Mouse (Mus musculus): ENCODE results near the gene Zmat5. TPM values are rescaled to one million over a fixed set of nuclear protein-coding genes. Genes with fewer than 3 reads are reported as not detected.

The Zmat5 gene
- polyA plus RNA-seq (2014; fragmentation: Nextera tagmentation; extraction: Ambion mirVana), result 80.8 and 82.6 TPM in 2 replicates

- 0 out of 2 replicates have a peak, but pooled peaks cover 2% of the 10 kb centered on the region for H3K36me3 ChIP-seq (ENCODE audit: control insufficient read depth, insufficient read depth, low read length)
- WGBS, result under 1% methylated on average over 47 of the region's 47 CpGs
- peak; percentile 94 for DNase-seq (ENCODE audit: low spot score)
- H3K4me1 ChIP-seq (replicated peaks; ENCODE audit: control insufficient read depth, insufficient read depth, low read length), result 0 out of 2 replicates have a peak, but pooled peaks cover 4% of the 10 kb centered on the region
- H3K9me3 ChIP-seq (ENCODE audit: control insufficient read depth, low read length), result no peaks in the 10 kb centered on the region
- H3K27me3 ChIP-seq (ENCODE audit: control insufficient read depth, insufficient read depth, low read length), result no peaks in the 10 kb centered on the region
- peak within 1 kb of the TSS; percentile 81 for H3K4me2 ChIP-seq (replicated peaks; ENCODE audit: low read depth, low read length)
- peak; percentile 98 for ATAC-seq (ENCODE audit: low FRiP score)
- H3K9ac ChIP-seq (ENCODE audit: low read depth, low read length), result peak within 1 kb of the TSS; percentile 82
- H3K27ac ChIP-seq (ENCODE audit: low read depth, low read length), result no peak within 1 kb of the TSS
- H3K4me3 ChIP-seq (ENCODE audit: low read depth, low read length), result peak within 1 kb of the TSS; percentile 77
These were observed at the start of gene Zmat5, which contains the start of gene Uqcr10 for GRCm38 (mm10) chr11:4704072-4704964. TSS of gene Zmat5 (plus strand) at chr11:4704678. TSS of gene Uqcr10 (minus strand) at chr11:4704342.

GRCm38 (mm10) chr11:4659818-4660217 is 44.7 kb upstream of the Zmat5 start:
- no peaks in the 10 kb centered on the region for H3K4me1 ChIP-seq (replicated peaks; ENCODE audit: control insufficient read depth, insufficient read depth, low read length)
- 93% methylated on average over 1 of the region's 1 CpGs for WGBS
- DNase-seq (ENCODE audit: low spot score), result no peak
- H3K36me3 ChIP-seq (ENCODE audit: control insufficient read depth, insufficient read depth, low read length), result no peaks in the 10 kb centered on the region
- no peaks in the 10 kb centered on the region for H3K27me3 ChIP-seq (ENCODE audit: control insufficient read depth, insufficient read depth, low read length)
- no peak for ATAC-seq (ENCODE audit: low FRiP score)
- H3K9me3 ChIP-seq (ENCODE audit: control insufficient read depth, low read length), result no peaks in the 10 kb centered on the region
- H3K27ac ChIP-seq (ENCODE audit: low read depth, low read length), result no peak overlapping the region
- no peak overlapping the region for H3K4me3 ChIP-seq (ENCODE audit: low read depth, low read length)
- H3K4me2 ChIP-seq (replicated peaks; ENCODE audit: low read depth, low read length), result no peak overlapping the region
- H3K9ac ChIP-seq (ENCODE audit: low read depth, low read length), result no peak overlapping the region

GRCm38 (mm10) chr11:4660309-4661025 is 44.0 kb upstream of the Zmat5 start:
- Histone ChIP-seq H3K4me2 (replicated peaks; ENCODE audit: low read depth, low read length) (no peak overlapping the region), H3K9ac (ENCODE audit: low read depth, low read length) (no peak overlapping the region), H3K27me3 (ENCODE audit: control insufficient read depth, insufficient read depth, low read length) (no peaks in the 10 kb centered on the region), H3K4me3 (ENCODE audit: low read depth, low read length) (no peak overlapping the region), H3K9me3 (ENCODE audit: control insufficient read depth, low read length) (no peaks in the 10 kb centered on the region), H3K36me3 (ENCODE audit: control insufficient read depth, insufficient read depth, low read length) (no peaks in the 10 kb centered on the region), H3K27ac (ENCODE audit: low read depth, low read length) (no peak overlapping the region), H3K4me1 (replicated peaks; ENCODE audit: control insufficient read depth, insufficient read depth, low read length) (no peaks in the 10 kb centered on the region)
- DNase-seq (ENCODE audit: low spot score) (no peak), ATAC-seq (ENCODE audit: low FRiP score) (no peak)
- WGBS, result 85% methylated on average over 7 of the region's 7 CpGs

- H3K36me3 ChIP-seq (ENCODE audit: control insufficient read depth, insufficient read depth, low read length), result no peaks in the 10 kb centered on the region
- 94% methylated on average over 4 of the region's 4 CpGs for WGBS
These were observed 43.2 kb upstream of the Zmat5 start for GRCm38 (mm10) chr11:4661324-4661723.

DNA sequence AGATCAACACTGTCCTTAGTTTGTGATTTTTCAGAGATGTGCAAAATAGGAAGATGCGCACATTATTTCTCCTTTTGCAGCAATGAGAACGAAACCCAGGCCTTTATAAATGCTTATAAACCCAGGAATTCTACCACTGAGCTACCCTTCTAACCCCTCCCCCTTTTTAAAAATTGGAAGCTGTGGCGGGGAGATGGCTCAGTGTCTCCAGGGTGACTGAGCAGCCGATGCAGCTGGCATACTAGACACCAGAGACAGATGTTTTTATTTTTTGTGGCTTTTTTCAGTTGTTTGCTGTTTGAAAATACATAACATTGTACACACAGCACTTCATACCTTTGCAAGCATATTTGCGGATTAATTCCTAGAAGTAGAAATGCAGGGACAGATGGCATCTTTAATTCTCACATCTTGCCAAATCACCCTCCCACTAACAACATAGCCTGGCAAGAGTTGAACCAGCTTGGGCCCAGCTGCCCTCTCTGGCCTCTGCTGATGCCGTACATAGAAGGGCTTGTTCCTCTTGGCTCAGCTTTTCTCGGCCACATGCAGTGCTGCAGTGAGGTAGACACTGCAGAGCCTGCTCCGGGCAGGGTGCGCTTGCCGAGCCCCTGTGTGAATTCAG is 42.5 kb upstream of the Zmat5 start:
- H3K9ac ChIP-seq (ENCODE audit: low read depth, low read length), result no peak overlapping the region
- no peaks in the 10 kb centered on the region for H3K36me3 ChIP-seq (ENCODE audit: control insufficient read depth, insufficient read depth, low read length)
- H3K27me3 ChIP-seq (ENCODE audit: control insufficient read depth, insufficient read depth, low read length), result no peaks in the 10 kb centered on the region
- H3K4me2 ChIP-seq (replicated peaks; ENCODE audit: low read depth, low read length), result no peak overlapping the region
- no peaks in the 10 kb centered on the region for H3K4me1 ChIP-seq (replicated peaks; ENCODE audit: control insufficient read depth, insufficient read depth, low read length)
- WGBS, result 87% methylated on average over 10 of the region's 10 CpGs
- H3K27ac ChIP-seq (ENCODE audit: low read depth, low read length), result no peak overlapping the region
- ATAC-seq (ENCODE audit: low FRiP score) (no peak), DNase-seq (ENCODE audit: low spot score) (no peak)
- H3K4me3 ChIP-seq (ENCODE audit: low read depth, low read length), result no peak overlapping the region
- no peaks in the 10 kb centered on the region for H3K9me3 ChIP-seq (ENCODE audit: control insufficient read depth, low read length)

More at GRCm38 (mm10) chr11:4661324-4661723, 43.2 kb upstream of the Zmat5 start:
- Histone ChIP-seq H3K4me2 (replicated peaks; ENCODE audit: low read depth, low read length) (no peak overlapping the region), H3K4me3 (ENCODE audit: low read depth, low read length) (no peak overlapping the region), H3K9ac (ENCODE audit: low read depth, low read length) (no peak overlapping the region), H3K4me1 (replicated peaks; ENCODE audit: control insufficient read depth, insufficient read depth, low read length) (no peaks in the 10 kb centered on the region), H3K9me3 (ENCODE audit: control insufficient read depth, low read length) (no peaks in the 10 kb centered on the region), H3K27ac (ENCODE audit: low read depth, low read length) (no peak overlapping the region), H3K27me3 (ENCODE audit: control insufficient read depth, insufficient read depth, low read length) (no peaks in the 10 kb centered on the region)
- no peak for DNase-seq (ENCODE audit: low spot score)
- ATAC-seq (ENCODE audit: low FRiP score), result no peak

GRCm38 (mm10) chr11:4662496-4662878 is 42.0 kb upstream of the Zmat5 start:
- WGBS, result 96% methylated on average over 11 of the region's 11 CpGs
- H3K4me2 ChIP-seq (replicated peaks; ENCODE audit: low read depth, low read length), result no peak overlapping the region
- ATAC-seq (ENCODE audit: low FRiP score) (no peak), DNase-seq (ENCODE audit: low spot score) (no peak)
- H3K36me3 ChIP-seq (ENCODE audit: control insufficient read depth, insufficient read depth, low read length), result no peaks in the 10 kb centered on the region
- H3K27ac ChIP-seq (ENCODE audit: low read depth, low read length), result no peak overlapping the region
- H3K4me1 ChIP-seq (replicated peaks; ENCODE audit: control insufficient read depth, insufficient read depth, low read length), result no peaks in the 10 kb centered on the region
- H3K27me3 ChIP-seq (ENCODE audit: control insufficient read depth, insufficient read depth, low read length), result no peaks in the 10 kb centered on the region
- H3K4me3 ChIP-seq (ENCODE audit: low read depth, low read length), result no peak overlapping the region
- H3K9ac ChIP-seq (ENCODE audit: low read depth, low read length), result no peak overlapping the region
- no peaks in the 10 kb centered on the region for H3K9me3 ChIP-seq (ENCODE audit: control insufficient read depth, low read length)

GRCm38 (mm10) chr11:4671736-4672135 is 32.7 kb upstream of the Zmat5 start:
- no peak for ATAC-seq (ENCODE audit: low FRiP score)
- Histone ChIP-seq H3K4me3 (ENCODE audit: low read depth, low read length) (no peak overlapping the region), H3K27ac (ENCODE audit: low read depth, low read length) (no peak overlapping the region), H3K9me3 (ENCODE audit: control insufficient read depth, low read length) (no peaks in the 10 kb centered on the region), H3K36me3 (ENCODE audit: control insufficient read depth, insufficient read depth, low read length) (no peaks in the 10 kb centered on the region), H3K4me2 (replicated peaks; ENCODE audit: low read depth, low read length) (no peak overlapping the region), H3K27me3 (ENCODE audit: control insufficient read depth, insufficient read depth, low read length) (no peaks in the 10 kb centered on the region), H3K9ac (ENCODE audit: low read depth, low read length) (no peak overlapping the region), H3K4me1 (replicated peaks; ENCODE audit: control insufficient read depth, insufficient read depth, low read length) (no peaks in the 10 kb centered on the region)
- WGBS, result 95% methylated on average over 4 of the region's 4 CpGs
- DNase-seq (ENCODE audit: low spot score), result no peak

- Histone ChIP-seq H3K4me1 (replicated peaks; ENCODE audit: control insufficient read depth, insufficient read depth, low read length) (no peaks in the 10 kb centered on the region), H3K4me3 (ENCODE audit: low read depth, low read length) (no peak overlapping the region), H3K4me2 (replicated peaks; ENCODE audit: low read depth, low read length) (no peak overlapping the region), H3K9me3 (ENCODE audit: control insufficient read depth, low read length) (no peaks in the 10 kb centered on the region), H3K9ac (ENCODE audit: low read depth, low read length) (no peak overlapping the region), H3K27me3 (ENCODE audit: control insufficient read depth, insufficient read depth, low read length) (no peaks in the 10 kb centered on the region), H3K36me3 (ENCODE audit: control insufficient read depth, insufficient read depth, low read length) (no peaks in the 10 kb centered on the region), H3K27ac (ENCODE audit: low read depth, low read length) (no peak overlapping the region)
- ATAC-seq (ENCODE audit: low FRiP score) (no peak), DNase-seq (ENCODE audit: low spot score) (no peak)
- WGBS, result 90% methylated on average over 1 of the region's 1 CpGs
These were observed 29.9 kb upstream of the Zmat5 start for GRCm38 (mm10) chr11:4674593-4674992.

All from hindbrain, embryonic 11.5 days (tissue).